Mouse (Mus musculus): ENCODE data around the gene Sptlc2. TPM values are rescaled to one million over a fixed set of nuclear protein-coding genes. Genes with fewer than 3 reads are reported as not detected.
"Not testable (repeated sequence)": the region's sequence is repeated elsewhere in the genome, so short reads cannot be mapped to it uniquely, and the experiment has no call there.

Sptlc2 gene
- polyA plus RNA-seq, 1 experiment = 12.5 TPM

DNA sequence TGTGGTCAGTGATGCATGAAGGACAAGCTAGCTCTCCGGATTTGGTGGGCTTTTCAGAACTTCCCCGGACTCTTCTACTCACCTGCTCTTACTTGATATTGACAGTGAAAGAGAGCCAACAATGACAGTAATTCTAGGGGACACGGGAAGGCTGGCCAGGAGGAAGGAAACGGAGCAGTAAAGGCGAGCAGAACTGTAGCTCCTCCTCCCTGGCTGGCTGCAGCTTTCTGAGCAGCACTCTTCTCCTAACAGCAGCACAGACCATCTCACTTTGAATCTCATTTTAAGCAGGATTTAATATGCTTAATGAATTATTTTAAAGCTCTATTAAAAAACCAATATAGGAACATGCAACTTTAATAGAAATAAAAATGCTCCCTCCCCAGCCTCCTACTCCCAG is 56.2 kb downstream of the Sptlc2 start:
- DNase-seq (ENCODE audit: low read depth) = no peak

DNA sequence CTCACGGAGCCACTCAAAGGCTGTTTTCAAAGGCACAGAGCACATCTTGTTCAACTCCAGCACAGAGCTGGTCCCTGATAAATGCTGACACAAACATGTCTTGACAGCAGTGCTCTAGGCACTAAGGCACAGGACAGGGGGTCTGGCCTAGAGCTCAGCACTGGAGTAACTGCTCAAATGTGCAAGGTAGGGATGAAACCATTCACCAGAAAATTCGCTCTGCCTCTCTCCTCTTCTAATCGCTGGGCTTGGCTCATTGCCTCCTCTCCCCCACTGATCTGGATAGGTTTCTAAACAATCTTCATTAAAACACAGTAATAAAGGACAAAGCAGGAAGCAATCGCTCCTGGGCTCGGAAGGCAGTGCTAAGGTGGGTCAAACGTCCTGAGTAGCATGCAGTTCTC is 57.1 kb downstream of the Sptlc2 start:
- DNase-seq (ENCODE audit: low read depth) = no peak

DNA sequence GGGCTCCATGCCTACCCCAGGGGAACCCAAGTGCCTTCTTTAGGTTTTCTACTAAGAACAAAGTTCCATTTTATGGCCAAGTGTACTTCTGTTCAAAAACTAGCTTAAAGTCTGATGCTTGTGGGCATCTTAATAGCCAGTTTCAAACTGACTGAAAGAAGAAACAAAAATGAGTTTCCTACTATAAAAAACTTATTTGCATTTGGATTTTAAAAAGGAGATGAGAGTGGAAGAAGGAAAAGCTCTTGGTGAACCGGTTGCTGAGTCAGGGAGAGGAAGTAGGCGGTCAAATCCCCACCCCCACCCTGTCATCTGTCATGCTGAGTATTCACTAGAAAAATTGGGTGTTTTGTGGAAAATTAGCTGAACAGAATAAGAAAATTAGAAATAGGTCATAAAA is 57.9 kb downstream of the Sptlc2 start:
- DNase-seq (ENCODE audit: low read depth) = no peak

DNA sequence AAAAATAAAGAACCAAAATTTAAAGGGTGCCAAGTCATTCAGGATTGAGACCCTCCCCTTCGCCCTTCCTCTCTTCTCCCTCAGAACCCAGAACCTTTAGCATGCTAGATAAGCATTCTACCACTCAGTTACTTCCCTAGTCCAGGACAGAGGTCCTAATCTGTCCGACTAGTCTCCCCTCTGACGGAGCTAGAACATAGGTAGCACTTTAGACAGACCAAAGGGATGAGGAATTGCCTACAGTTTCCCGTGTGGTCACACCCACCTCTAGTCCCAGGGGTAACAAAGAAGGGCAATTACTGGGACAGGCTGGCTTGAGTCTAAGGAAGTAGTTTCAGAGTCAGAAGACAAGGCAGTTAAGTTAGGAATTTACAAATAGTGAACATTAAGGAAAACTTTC is 60.1 kb downstream of the Sptlc2 start:
- DNase-seq (ENCODE audit: low read depth) = no peak

DNA sequence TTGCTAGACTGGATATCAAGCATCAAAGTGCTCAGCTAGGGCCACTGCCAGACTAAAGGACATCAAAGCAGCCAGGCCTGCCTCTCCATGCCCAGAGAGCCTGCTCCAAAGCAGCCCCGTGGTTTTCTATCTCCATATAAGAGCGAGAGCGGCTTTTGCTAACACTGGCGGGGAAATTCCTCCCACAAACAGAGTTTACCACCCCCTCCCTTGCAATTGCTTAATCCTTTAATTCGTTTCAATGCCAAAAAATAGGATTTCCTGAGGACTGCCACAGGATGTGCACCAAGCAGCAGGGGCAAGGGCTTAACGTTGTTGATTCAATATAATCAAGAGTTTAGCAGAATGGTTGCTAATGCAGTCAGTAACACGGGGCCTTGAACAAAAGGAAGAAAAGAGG is 60.5 kb downstream of the Sptlc2 start:
- no peak for DNase-seq (ENCODE audit: low read depth)

DNA sequence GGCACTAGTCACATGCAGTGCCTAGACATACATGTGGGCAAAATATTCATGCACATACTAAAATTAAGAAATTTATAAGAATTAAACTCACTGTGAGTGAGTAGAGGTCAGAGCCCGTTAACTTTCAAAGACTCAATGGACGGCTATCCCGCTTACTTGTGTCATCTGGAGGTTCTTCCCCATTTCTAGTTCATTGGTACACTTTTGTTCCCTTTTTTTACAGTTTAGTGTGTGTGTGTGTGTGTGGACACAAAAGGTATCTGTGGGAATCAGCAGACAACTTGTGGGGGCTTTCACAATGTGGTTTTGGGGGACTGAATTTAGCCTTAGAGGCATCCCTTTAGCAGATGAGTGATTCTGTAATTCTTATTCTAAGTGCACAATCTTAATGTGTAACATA is 62.7 kb downstream of the Sptlc2 start:
- no peak for DNase-seq (ENCODE audit: low read depth)

DNA sequence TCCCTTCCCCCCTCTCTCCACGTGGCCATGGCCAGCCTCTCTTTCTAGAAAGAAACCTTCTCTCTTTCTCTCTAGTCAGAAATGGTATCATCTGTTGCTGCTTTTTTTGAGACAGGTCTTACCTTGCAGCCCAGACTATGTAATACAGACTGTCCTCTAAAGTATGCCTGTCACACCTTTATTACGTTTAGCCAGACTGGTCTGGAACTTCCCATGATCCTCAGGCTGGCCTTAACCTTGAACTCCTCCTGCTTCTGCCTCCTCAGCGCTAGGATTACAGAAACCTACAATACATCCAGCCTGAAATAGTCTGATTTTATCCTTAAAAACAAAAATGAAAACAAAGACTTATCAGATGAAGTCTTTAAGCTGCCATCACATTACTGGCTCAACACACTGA is 68.9 kb downstream of the Sptlc2 start:
- no peak for DNase-seq (ENCODE audit: low read depth)

DNA sequence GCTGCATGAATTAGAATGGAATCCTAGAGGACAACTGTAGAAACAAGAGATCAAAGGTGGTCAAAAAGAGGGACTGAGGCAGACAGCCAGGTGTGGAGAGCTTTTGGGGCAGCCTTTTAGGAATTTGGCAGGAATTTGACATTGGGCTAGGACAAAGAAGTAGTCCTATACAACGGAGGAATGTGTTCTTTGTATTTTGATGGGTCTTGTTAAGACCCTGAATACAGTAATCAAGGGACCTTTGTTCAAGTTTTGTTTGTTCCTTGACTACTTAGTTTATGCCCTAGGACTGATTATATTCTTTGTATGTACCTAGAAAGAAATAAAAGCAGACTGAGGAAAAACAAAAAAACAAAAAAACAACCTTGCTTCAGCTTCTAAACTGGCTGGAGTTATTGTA is 70.2 kb downstream of the Sptlc2 start:
- no peak for DNase-seq (ENCODE audit: low read depth)

DNA sequence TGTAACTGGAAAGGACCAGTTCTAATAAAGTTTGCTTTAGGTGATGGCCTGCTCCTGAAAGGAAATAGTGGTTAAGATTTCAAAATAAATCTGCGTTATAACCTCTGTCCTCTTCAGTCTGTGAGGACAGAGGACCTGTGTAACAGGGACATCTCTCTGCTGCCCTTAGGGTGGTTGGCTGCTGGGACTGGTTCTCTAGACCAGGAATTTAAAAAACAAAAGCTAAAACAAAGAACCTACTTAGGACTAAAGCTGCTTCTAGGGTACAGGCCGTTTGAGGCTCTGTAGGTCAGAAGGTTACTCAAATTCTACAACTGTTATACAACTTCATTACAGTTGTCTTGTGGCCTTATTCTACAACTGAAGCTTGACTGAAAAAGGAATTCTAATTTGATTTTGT is 75.1 kb downstream of the Sptlc2 start:
- DNase-seq (ENCODE audit: low read depth) = no peak

DNA sequence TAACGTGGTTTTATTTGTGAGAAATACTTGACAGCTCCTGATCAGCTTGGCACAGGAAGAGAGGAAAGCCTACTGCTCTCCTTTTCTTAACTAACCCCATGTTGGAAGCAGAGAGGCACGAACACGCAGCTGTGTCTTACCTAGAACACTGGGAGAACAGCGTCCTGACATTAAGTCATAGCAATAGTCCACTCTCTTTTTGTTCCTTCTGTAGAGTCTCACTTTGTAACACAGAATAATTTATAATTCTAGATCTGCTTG is 81.6 kb downstream of the Sptlc2 start:
- DNase-seq (ENCODE audit: low read depth) = not testable (repeated sequence)

DNA sequence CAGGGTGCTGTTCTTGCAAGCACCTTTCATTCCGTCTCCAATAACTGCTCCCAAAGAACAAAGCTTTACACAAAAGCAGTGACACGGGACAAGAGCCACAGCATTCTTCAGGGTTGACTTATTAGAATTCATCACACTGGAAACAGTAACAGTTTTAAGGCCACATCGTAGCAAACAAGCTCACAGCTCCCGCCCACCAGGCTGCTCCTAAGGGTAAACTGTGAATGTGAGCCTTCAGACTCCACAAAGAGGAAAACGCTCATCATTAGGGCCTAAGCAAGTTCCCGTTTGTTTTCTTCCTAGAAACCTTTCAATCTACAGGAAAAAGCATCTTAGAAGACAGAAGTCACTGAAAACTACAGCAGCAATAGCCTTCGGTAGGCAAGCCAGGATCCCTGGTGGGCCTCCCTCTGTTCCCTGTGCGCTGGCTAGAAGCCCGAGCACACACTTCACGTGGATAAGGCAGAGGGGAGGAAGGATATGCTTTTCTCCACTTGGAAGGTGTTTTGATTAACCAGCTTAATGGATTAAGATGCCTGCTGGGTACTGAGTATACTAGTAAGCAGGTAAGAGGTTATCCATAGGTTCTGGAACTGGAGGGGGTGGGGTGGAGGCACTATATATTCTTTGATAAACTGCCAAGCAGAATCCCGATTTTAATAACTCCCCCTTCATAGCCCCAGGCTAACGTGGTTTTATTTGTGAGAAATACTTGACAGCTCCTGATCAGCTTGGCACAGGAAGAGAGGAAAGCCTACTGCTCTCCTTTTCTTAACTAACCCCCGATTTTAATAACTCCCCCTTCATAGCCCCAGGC is 82.2 kb downstream of the Sptlc2 start:
- DNase-seq (ENCODE audit: low read depth) = no peak

DNA sequence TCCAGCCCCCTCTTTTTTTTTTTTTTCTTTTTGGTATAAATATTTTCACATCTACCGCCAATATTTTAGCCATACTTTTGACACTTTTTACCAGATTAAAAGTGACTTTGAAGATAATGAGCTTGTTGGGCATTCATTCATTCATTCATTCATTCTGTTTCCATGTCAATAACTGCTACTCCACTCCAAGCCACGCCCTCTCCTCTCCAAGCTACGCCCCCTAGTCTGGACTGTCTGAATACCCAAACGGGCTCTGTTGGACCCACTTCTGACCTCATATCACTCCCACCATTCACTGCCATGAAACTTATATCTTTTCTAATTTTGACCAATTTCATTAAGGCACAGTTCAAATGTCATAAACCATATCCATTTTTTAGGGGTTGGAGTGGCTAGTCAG is 87.0 kb downstream of the Sptlc2 start:
- DNase-seq (ENCODE audit: low read depth) = no peak

DNA sequence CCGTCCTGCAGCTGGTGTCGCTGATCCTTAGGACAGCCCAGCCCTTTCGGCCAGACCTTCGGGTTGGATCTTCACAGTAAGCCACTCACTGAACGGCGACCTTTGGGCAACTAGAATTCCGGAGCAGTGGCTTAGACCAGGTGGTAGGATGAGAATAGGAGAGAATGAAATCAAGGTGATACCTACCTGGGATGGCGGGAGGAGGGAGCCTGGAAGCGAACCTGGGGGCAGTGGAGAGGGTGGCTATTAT is 87.8 kb downstream of the Sptlc2 start:
- DNase-seq (ENCODE audit: low read depth) = no peak

DNA sequence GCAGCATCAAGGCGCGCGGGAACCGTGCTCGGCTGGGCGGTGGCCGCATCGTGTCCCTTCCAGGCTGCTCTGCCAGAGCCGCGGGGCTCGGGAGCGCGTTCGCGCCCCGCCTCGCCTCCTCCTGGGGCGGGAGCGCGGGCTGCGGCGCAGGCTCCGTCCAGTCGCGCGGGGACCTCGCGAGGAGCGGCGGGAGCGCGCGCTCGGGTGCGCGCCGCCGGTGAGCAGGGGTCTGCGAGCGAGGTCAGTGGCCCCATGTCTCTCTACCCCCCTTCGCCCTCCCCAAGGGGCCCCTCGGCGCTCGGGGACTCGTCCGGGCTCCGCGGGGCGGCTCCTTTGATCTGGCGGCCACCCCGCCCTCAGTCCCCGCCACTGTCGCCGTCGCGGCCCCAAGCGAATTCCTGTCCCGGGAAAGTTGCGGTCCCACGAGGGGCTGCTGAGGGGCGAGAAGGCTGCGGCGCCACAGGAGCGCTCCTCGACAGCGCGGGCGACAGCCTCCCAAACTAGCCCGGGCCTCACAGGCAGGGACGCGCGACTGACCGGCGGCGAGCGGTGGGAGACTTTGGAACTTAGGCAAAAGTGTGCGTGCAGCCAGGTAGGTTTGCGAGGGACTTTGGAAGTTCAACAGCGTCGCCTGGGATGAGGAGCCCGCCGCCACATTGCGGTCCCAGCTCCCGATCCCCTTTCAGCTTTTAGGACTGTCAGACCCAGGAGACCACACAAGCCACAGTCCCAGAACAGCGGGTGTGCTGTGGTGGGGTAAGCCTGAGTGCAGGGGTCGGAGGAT is 88.3 kb downstream of the Sptlc2 start, which contains the start of gene Ism2:
Ism2 (minus strand) TSS at position 49 of the 784 bp plus-strand sequence.
- DNase-seq (ENCODE audit: low read depth) = no peak

DNA sequence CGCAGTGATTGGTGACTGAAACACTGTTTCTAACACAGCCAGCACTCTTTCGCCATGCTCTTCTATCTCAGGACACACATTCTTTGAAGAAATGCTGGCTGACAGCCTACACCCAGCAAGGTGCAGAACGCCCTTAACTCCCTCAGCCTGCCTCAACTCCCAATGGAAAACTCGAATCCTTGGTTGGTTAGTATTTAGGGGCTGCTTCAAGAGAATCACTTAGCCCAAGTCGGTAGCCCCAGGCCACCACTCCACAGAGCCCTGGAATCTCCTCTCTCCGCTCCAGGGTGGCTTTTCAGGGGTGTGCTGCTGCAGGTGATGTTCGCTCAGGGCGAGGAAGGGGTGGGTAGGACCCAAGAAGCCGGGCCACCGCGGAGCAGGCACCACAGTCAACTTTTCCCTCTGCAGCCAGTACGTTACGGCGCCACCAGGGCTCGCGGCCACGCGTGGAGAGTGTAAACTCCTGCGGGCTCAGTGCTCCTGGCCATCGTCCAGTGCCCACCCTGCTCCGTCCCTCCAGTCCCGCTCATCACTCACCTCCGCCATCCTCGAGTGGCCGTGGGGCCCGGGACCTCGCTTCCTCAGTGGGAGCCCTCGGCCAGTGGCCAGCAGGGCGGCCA is 89.0 kb downstream of the Sptlc2 start:
- no peak for DNase-seq (ENCODE audit: low read depth)

DNA sequence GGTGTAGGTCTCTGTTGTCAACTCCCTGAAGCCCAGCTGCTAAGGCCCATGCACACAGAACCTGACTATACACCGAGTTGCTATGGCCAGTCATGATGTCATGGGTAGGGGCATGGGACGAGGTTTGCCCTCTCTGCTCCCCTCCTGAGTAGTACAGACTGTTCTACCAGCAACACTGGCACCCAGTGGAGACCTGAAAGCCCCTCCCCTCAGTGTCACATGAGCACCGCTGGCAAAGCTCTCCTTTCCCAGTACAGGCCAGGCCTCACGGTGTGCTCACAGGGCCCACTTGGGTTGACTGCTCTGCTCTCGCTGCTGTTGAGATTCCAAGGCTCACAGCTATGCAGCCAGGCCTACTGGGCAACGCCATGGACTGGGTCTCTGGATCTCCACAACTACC is 94.2 kb downstream of the Sptlc2 start:
- DNase-seq (ENCODE audit: low read depth) = no peak

DNA sequence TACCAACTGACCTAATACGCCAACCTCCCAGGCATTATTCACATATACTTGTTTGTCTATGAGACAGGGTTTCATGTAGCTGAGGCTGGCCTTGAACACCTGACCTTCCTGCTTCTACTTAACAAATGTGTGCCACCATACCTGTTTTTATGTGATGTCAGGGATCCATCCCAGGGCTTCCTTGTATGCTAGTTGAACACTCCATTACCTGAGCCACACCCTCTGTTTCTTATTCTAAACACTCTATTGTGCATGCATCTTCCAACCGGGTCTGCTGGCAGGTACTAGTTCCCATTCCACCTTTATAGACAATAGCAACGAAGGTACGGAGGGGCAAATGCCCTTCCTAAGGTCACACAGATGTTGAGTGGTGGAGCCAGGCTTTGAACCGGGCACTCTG is 99.1 kb downstream of the Sptlc2 start:
- DNase-seq (ENCODE audit: low read depth) = no peak

DNA sequence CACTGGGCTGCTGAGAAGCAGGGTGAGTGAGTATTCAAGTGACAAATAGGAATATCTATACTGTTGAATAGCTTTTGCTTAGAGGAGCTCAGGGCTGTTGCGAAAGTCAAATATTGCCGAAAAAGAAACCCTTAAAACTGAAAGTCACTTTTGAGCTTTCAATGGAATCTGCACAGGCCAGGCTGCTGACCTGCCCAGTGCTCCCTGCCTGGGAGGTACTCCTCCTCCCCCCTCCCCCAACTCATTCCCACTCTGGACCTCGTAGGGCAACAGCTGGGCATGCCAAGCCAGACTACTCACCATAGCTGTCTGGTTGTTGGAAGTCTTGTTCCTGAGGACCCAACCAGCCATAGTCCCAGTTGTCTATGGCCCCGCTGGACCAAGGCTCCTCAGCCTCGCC is 103.4 kb downstream of the Sptlc2 start:
- no peak for DNase-seq (ENCODE audit: low read depth)

DNA sequence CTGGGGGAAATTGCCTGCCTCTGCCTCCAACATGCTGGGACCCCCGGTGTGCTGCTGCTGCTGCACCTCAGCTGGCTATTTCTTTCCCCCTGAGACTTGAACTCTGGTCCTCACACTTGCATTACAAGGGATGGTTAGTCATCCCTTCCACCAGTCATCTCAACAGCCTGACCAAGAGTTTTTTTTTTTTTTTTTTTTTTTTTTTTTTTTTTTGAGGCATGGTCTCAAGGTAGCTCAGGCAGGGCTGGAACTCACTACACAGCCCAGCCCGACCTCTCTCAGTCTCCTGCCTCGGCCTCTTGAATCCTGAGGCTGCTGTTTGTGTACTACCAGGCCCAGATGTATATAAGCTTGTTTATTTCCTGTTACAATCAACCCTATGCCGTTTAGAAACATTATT is 103.9 kb downstream of the Sptlc2 start:
- DNase-seq (ENCODE audit: low read depth) = no peak

DNA sequence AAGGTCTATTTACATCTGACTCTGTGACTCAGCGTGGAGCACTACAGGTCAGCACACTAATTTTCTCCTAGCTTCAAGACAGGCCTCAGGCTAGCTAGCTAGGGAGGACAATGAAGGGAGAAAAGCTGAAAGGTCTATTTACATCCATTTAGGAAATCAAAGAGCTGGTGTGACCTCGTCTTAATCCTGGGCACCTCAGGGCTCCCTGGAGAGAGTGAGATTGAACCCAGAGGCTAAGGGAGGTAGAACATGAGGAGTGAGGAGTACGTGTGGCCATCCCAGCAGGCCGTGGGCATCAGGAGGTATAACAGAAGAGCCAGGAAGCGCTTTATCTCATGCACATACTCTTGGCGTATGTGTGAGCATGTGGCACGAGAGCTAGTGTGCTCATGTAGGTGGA is 104.4 kb downstream of the Sptlc2 start:
- DNase-seq (ENCODE audit: low read depth) = no peak

DNA sequence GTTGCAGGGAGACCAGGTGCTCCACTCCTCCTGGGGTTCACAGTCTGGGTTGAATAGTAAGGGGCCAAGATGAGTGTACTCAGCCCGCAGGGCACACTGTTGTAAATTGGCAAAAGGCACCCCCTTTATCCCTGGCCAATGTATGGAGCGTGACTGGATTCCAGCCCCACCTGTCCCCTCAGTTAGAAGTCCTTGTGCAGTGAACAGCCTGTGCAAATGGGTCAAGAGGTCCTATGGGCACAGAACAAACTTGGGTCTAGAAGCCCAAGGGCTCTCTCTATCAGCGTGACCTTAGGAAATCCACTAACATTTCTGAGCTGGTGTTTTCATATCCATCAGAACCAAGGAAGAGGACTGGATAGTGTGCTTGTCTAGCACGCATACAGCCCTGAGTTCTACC is 105.4 kb downstream of the Sptlc2 start:
- no peak for DNase-seq (ENCODE audit: low read depth)

DNA sequence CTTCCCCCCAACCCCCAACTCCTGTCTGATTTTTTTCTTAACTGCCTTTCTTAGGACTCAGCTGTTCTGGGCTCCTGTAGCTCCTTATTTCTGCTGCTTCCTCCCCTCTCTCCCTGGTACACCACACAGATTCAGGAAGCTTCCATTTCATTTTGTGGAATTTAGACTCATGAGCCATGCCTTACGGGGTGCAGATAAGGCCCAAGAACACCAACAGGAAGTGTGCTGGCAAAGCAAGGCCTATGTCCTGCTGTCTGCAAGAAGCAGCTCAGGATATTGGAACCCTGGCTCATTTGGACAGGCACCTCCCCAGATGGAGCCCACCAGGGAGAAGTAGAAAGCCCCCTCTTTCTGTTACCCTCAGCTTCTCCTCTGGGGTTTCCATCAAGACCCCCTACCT is 106.4 kb downstream of the Sptlc2 start:
- no peak for DNase-seq (ENCODE audit: low read depth)

DNA sequence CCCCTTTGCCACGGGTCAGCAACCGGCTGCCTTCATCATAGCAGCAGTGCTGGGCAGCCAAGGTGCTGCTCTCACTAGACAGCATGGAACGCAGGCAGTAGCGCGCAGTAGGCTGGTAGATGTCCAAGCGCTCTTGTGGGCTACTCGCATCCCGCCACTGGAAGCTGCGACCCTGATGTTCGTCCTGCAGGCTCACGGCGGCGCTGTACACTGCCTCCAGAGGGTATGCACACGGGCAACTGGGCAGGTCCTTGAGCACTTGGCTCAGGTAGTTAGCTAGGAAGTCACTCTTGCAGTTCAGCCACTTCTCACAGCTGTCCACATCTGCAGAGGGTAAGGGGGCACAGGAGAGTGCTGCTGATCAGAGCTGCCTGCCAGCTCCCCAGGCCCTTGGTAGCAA is 108.3 kb downstream of the Sptlc2 start:
- no peak for DNase-seq (ENCODE audit: low read depth)

DNA sequence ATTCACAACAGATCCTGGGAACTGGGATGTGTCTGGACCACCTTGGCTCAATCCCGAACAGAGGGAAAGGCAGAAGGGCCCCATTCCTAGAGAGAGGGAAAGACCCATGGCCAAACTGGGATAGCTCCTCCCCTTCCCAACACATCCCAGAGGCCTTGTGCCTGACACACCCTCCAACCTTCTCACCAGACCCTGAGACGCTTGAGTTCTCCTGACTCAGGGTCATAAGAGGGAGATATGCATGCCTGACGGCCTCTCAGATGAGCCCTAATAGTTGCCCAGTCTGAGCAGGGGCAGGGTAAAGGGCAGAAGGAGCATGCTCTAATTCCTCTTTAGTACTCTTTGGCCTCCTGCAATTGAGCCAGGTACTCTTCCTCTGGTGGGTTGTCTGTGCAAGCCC is 108.8 kb downstream of the Sptlc2 start:
- DNase-seq (ENCODE audit: low read depth) = no peak
